Mouse (Mus musculus) hindbrain, embryonic 14.5 days (tissue): ENCODE measurements at regions not wholly inside any gene's neighbourhood (a gene's known extent, or its start where the extent isn't known, plus 50 kb on each side); places are given as distances from the start of the nearest gene placed in this dataset.

Experiments
- ATAC-seq: fragments of 200-750 bp; cut with Nextera tagmentation; 2 replicates; pipeline ENCODE4 v1.8.0; 2017; ENCODE audit warnings: moderate number of reproducible peaks, mild to moderate bottlenecking, moderate TSS enrichment, moderate library complexity; ENCODE audit not compliant: low FRiP score
- DNase-seq: peaks from one replicate; pipeline ENCODE4 v3.0.0-alpha.2; 2015; ENCODE audit warnings: low spot score
- H3K27ac ChIP-seq: fragments of 300-500 bp; sonication (generic); 2 replicates; pipeline ENCODE4 v1.5.1; 2014; ENCODE audit warnings: mild to moderate bottlenecking, moderate library complexity
- H3K27me3 ChIP-seq: fragments of 300-500 bp; sonication (generic); 2 replicates; pipeline ENCODE4 v1.6.1; 2014; ENCODE audit warnings: mild to moderate bottlenecking, low read length, mixed read lengths; ENCODE audit not compliant: control insufficient read depth, insufficient read depth
- H3K36me3 ChIP-seq: fragments of 300-500 bp; sonication (generic); replicated peaks from 2 replicates; pipeline ENCODE4 v1.6.1; 2014; ENCODE audit not compliant: control insufficient read depth, insufficient read depth
- H3K4me1 ChIP-seq: fragments of 300-500 bp; sonication (generic); replicated peaks from 2 replicates; pipeline ENCODE4 v1.6.1; 2014; ENCODE audit warnings: antibody characterized with exemption, low read length, mixed read lengths; ENCODE audit not compliant: control insufficient read depth, insufficient read depth
- H3K4me2 ChIP-seq: fragments of 300-500 bp; sonication (generic); replicated peaks from 2 replicates; pipeline ENCODE4 v1.6.1; 2014; ENCODE audit warnings: mild to moderate bottlenecking, moderate library complexity
- H3K4me3 ChIP-seq: fragments of 300-500 bp; sonication (generic); replicated peaks from 2 replicates; pipeline ENCODE4 v1.5.1; 2014; ENCODE audit warnings: mild to moderate bottlenecking, low read length
- H3K9ac ChIP-seq: fragments of 300-500 bp; sonication (generic); 2 replicates; pipeline ENCODE4 v1.6.1; 2014
- H3K9me3 ChIP-seq: fragments of 300-500 bp; sonication (generic); 2 replicates; pipeline ENCODE4 v1.6.1; 2016; ENCODE audit warnings: low read length; ENCODE audit not compliant: control insufficient read depth
- WGBS: fragments of 180-500 bp; shearing (Covaris S2); extraction: QIAGEN DNeasy Blood & Tissue Kit; methylation state at CpG from one replicate; pipeline ENCODE4 v1.1.7; 2014; 5-methylcytosine and 5-hydroxymethylcytosine counted together

DNA sequence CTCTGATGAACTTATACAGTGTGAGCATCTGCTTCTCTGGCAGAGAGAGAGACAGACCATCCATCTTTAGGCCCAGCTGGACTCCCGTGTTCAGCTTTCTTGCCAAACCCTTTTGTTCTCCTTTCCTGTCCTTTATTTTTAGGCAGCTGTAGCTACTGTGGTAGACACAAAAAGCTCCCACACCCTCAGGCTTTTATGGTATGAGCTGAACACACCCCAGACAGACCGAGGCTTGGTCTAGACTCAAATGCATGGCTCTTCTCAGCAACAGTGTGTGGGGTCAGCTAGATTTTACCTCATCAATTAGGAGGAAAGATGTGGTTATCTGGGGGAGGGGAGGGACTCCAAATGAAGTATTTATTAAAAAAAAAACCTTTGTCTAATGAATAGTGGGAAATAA lies 158.6 kb upstream of the Lnx1 start:
- Histone ChIP-seq H3K4me1 (no peaks in the 10 kb centered on the region), H3K27ac (no peak overlapping the region), H3K4me2 (no peak overlapping the region), H3K9ac (no peak overlapping the region), H3K27me3 (no peaks in the 10 kb centered on the region), H3K9me3 (no peaks in the 10 kb centered on the region), H3K36me3 (no peaks in the 10 kb centered on the region), H3K4me3 (no peak overlapping the region)
- WGBS: 36% methylated on average over 2 of the region's 2 CpGs
- ATAC-seq (no peak), DNase-seq (no peak)

DNA sequence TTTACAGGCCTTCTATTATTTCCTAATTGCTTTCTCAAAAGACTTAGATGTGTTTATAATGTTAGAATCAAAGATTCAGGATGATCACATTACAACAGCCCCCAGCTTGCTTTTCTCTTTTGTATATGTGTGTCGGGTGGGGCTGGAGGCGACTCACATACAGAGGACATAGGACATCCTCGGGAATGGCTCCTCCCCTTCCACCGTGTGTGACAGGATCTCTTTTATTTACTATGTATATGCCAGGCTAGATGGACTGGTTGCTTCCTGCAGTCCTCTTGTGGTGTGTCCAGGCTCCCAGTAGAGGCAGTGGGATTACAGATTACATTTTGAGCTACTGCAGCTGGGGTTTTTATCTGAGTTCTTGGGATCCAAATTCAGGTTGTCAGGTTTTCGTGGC lies 155.1 kb upstream of the Lnx1 start:
- H3K4me2 ChIP-seq: no peak overlapping the region
- H3K4me1 ChIP-seq: no peaks in the 10 kb centered on the region
- no peaks in the 10 kb centered on the region for H3K9me3 ChIP-seq
- H3K27me3 ChIP-seq: no peaks in the 10 kb centered on the region
- H3K9ac ChIP-seq: no peak overlapping the region
- DNase-seq (no peak), ATAC-seq (no peak)
- no peak overlapping the region for H3K4me3 ChIP-seq
- no peaks in the 10 kb centered on the region for H3K36me3 ChIP-seq
- no peak overlapping the region for H3K27ac ChIP-seq
- 61% methylated on average over 5 of the region's 5 CpGs for WGBS

DNA sequence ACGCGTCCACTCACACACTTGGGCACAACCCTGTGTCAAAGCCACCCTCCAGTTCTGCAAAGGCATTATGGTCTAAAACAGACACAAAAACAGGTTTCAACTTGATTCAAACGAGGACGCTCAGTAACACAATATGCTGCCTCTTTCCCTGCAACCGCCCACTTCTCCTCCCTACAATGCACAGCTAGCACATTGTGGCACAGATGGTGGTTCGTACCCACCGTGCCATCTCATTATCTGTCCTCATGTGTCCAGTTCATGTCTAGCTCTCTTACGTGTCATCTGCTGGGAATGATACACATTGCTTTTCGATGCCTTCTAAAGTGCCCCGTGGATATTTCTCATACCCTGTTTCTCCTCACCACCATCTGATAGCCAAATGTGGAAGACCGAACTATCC lies 154.4 kb upstream of the Lnx1 start:
- no peak overlapping the region for H3K9ac ChIP-seq
- H3K4me2 ChIP-seq: no peak overlapping the region
- H3K4me3 ChIP-seq: no peak overlapping the region
- 67% methylated on average over 11 of the region's 11 CpGs for WGBS
- H3K4me1 ChIP-seq: no peaks in the 10 kb centered on the region
- ATAC-seq: no peak
- no peaks in the 10 kb centered on the region for H3K36me3 ChIP-seq
- DNase-seq: no peak
- H3K27ac ChIP-seq: no peak overlapping the region
- H3K27me3 ChIP-seq: no peaks in the 10 kb centered on the region
- no peaks in the 10 kb centered on the region for H3K9me3 ChIP-seq

DNA sequence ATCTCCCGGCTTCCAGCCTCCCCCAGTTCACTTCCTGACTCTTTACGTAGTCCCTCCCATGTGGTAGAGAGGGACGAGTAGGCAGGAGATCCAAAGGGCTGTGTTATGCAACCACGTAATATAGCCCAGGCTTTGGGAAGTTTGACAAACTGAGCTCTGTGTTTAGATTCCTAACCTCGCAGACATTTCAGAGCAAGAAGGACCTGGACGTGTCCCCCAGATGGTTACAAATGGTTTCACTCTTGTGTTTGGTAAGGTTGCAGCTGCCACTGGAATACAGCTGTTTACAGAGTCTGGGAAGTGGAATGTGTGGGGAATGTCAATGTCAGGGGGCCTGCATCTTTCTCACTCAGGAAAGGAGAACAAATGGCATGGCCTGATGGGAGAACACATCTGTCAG lies 145.1 kb upstream of the Lnx1 start:
- 79% methylated on average over 6 of the region's 6 CpGs for WGBS
- no peak overlapping the region for H3K4me2 ChIP-seq
- no peak for ATAC-seq

DNA sequence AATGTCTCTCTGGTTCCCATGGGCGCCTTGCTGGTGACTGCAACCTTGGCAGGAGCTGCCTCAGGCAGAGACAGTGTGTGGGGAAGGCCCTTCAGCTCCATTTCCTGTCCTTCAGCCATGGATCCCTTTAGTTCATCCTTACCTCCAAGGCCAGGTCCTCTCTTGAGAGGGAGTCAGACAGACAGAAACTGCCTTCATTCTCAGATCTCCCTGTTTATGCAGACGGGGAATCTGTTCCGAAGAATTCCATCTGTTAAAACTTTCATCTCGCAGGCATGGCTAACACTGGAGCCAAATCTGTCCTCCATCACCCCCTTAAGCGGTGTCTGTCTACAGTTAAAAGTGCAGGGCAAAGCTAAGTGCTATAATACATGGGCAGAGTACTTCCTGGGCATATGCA lies 144.0 kb upstream of the Lnx1 start:
- 92% methylated on average over 5 of the region's 5 CpGs for WGBS
- no peak for DNase-seq

More for the DNA sequence above, 145.1 kb upstream of the Lnx1 start:
- Histone ChIP-seq H3K4me3 (no peak overlapping the region), H3K9ac (no peak overlapping the region), H3K9me3 (no peaks in the 10 kb centered on the region), H3K27me3 (no peaks in the 10 kb centered on the region), H3K4me1 (no peaks in the 10 kb centered on the region), H3K36me3 (no peaks in the 10 kb centered on the region), H3K27ac (no peak overlapping the region)
- DNase-seq: no peak

DNA sequence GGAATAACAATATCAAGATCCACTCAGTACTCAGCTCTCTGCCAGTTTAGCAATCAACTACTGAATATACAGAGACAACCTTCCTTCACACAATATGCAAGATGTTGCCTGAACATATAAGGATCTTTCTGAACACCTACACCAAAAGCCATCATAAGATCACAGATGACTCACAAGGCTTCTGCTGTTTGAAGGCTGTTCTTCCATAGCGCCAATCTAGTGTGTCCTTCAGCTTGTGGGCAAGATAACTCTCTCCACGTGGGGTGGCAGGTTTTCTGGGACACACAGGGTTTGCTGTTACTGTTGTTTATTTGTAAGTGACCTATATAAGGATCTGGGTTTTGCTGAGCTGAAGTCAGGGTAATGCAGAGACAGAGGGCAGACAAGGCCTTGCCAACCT lies 131.7 kb upstream of the Lnx1 start:
- Histone ChIP-seq H3K27ac (no peak overlapping the region), H3K4me2 (no peak overlapping the region), H3K4me3 (no peak overlapping the region), H3K36me3 (no peaks in the 10 kb centered on the region), H3K27me3 (no peaks in the 10 kb centered on the region), H3K9me3 (no peaks in the 10 kb centered on the region), H3K4me1 (no peaks in the 10 kb centered on the region), H3K9ac (no peak overlapping the region)
- no peak for DNase-seq
- 90% methylated on average over 2 of the region's 2 CpGs for WGBS
- no peak for ATAC-seq

More for the DNA sequence above, 144.0 kb upstream of the Lnx1 start:
- H3K9me3 ChIP-seq: no peaks in the 10 kb centered on the region
- no peak for ATAC-seq
- no peak overlapping the region for H3K4me3 ChIP-seq
- H3K9ac ChIP-seq: no peak overlapping the region
- no peaks in the 10 kb centered on the region for H3K36me3 ChIP-seq
- no peak overlapping the region for H3K4me2 ChIP-seq
- no peaks in the 10 kb centered on the region for H3K4me1 ChIP-seq
- no peak overlapping the region for H3K27ac ChIP-seq
- no peaks in the 10 kb centered on the region for H3K27me3 ChIP-seq

DNA sequence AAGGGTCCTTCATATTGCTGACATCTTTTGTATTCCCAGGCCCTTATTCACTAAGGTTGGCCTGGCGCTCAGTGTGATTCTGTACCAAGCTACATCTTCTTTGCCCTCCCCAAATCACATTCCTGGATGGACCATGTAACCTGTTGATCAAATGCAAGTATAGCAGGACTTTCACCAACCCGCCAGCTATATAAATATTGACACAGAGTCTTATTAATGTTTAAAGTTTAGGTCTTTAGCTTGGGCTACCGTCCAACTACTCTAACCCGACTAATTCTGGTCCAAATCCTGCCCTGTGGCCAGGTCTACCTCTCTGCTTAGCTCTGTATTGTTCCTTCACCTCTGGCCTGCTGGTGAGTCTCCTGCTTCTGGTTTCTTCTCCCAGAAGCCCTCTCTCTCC lies 131.2 kb upstream of the Lnx1 start:
- Histone ChIP-seq H3K4me1 (no peaks in the 10 kb centered on the region), H3K4me3 (no peak overlapping the region), H3K9me3 (no peaks in the 10 kb centered on the region), H3K36me3 (no peaks in the 10 kb centered on the region), H3K9ac (no peak overlapping the region), H3K27ac (no peak overlapping the region), H3K4me2 (no peak overlapping the region), H3K27me3 (no peaks in the 10 kb centered on the region)
- DNase-seq: no peak
- 92% methylated on average over 4 of the region's 4 CpGs for WGBS
- no peak for ATAC-seq

DNA sequence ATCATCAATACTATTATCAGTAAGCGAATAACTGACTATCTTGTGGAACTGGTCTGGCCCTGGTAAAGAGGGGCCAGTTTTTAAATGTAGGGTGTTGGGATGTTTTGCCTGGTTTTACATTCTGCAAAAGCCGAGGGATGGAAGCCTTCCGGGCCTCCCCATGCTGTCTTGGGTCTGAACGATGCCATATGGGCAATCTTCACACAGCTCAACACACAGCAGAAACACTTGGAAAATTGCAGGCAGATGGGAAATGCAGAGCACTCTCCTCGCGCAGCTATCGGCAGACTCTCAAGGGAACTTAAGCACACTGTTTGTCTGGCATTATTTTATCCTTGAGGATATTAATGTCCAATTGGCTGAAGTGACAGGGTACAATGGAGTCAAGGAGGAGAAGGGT lies 129.3 kb upstream of the Lnx1 start:
- 75% methylated on average over 7 of the region's 7 CpGs for WGBS
- Histone ChIP-seq H3K4me3 (no peak overlapping the region), H3K4me2 (no peak overlapping the region), H3K27ac (no peak overlapping the region), H3K27me3 (no peaks in the 10 kb centered on the region), H3K4me1 (no peaks in the 10 kb centered on the region), H3K9me3 (no peaks in the 10 kb centered on the region), H3K36me3 (no peaks in the 10 kb centered on the region), H3K9ac (no peak overlapping the region)
- ATAC-seq (no peak), DNase-seq (no peak)

DNA sequence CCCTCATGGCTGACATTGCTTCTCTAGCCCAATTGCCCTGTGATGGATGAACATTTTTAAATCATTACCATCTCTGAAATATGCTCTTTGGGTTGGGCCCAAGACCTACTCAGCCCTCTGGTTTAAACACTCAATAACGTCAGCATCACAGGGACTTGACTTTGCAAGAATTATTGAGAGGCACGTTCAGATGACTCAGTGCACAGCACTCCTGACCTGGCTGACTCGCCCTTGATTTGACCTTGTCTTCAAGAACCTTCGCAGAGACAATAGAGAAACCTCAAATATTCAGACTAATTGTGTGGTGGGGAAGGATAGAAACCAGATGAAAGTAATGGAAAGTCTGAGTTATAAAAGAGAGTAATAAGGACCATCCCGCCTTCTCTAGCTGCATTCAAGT lies 127.9 kb upstream of the Lnx1 start:
- 80% methylated on average over 5 of the region's 5 CpGs for WGBS

DNA sequence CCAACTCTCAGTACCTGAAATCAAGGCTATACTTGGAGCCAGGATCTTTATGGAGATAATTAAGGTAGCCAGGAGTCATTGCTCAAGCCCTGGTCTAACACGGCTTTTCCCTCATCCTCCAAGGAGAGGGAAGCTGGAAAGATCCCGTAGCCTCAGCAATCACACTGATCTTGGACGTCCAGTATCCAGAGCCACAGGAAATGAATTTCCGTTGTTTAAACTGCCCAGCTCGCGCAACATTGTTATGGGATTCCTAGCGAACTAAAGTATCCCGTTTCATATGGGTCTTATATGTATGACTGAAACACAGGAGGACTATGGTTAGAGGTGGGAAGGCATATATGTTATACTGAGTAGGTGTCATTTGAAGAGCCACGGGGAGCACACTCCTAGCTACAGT lies 126.3 kb upstream of the Lnx1 start:
- Histone ChIP-seq H3K27ac (no peak overlapping the region), H3K4me3 (no peak overlapping the region), H3K9ac (no peak overlapping the region), H3K27me3 (no peaks in the 10 kb centered on the region), H3K4me2 (no peak overlapping the region), H3K4me1 (0 out of 2 replicates have a peak, but pooled peaks cover 9% of the 10 kb centered on the region), H3K36me3 (no peaks in the 10 kb centered on the region), H3K9me3 (no peaks in the 10 kb centered on the region)
- WGBS: 91% methylated on average over 9 of the region's 9 CpGs
- DNase-seq (no peak), ATAC-seq (no peak)

More for the DNA sequence above, 127.9 kb upstream of the Lnx1 start:
- no peak overlapping the region for H3K9ac ChIP-seq
- no peak overlapping the region for H3K4me2 ChIP-seq
- no peaks in the 10 kb centered on the region for H3K36me3 ChIP-seq
- H3K27ac ChIP-seq: no peak overlapping the region
- H3K9me3 ChIP-seq: no peaks in the 10 kb centered on the region
- H3K4me3 ChIP-seq: no peak overlapping the region
- DNase-seq (no peak), ATAC-seq (no peak)
- no peaks in the 10 kb centered on the region for H3K27me3 ChIP-seq
- 0 out of 2 replicates have a peak, but pooled peaks cover 2% of the 10 kb centered on the region for H3K4me1 ChIP-seq
